Mouse (Mus musculus): ENCODE results near the gene Slc39a2. TPM values are rescaled to one million over a fixed set of nuclear protein-coding genes. Genes with fewer than 3 reads are reported as not detected.
A peak's percentile ranks its signal among the peaks of the same experiment; 100 is the strongest.
"Not testable (repeated sequence)": the region's sequence is repeated elsewhere in the genome, so short reads cannot be mapped to it uniquely, and the experiment has no call there.

Slc39a2 gene
- total and polyA plus RNA-seq, 2 experiments from 2014 or later: 0.26 TPM; not detected in 1

GRCm38 (mm10) chr14:51863603-51864002 lies 29.1 kb upstream of the Slc39a2 start:
- not testable (repeated sequence) for H3K27me3 ChIP-seq (ENCODE audit: control insufficient read depth, insufficient read depth, low read length); H3K27ac ChIP-seq (ENCODE audit: low read depth); H3K4me2 ChIP-seq (ENCODE audit: low read depth, low read length); H3K9ac ChIP-seq (replicated peaks; ENCODE audit: low read depth, low read length); H3K36me3 ChIP-seq (replicated peaks; ENCODE audit: control insufficient read depth, insufficient read depth, low read length); H3K4me1 ChIP-seq (ENCODE audit: control insufficient read depth, insufficient read depth); DNase-seq (ENCODE audit: low spot score); H3K4me3 ChIP-seq (ENCODE audit: low read depth, low read length); H3K9me3 ChIP-seq (replicated peaks; ENCODE audit: control insufficient read depth, low read length)
- WGBS: 0% methylated on average over 1 of the region's 1 CpGs
- peak; percentile 48 for TF ChIP-seq CTCF (IDR thresholded peaks at IDR 0.05; ENCODE audit: low read depth)
- ATAC-seq (ENCODE audit: insufficient read depth, low read depth): peak; percentile 55; the same call in 1 of the 2 replicates

GRCm38 (mm10) chr14:51870756-51871155 lies 21.9 kb upstream of the Slc39a2 start:
- no peaks in the 10 kb centered on the region for H3K9me3 ChIP-seq (replicated peaks; ENCODE audit: control insufficient read depth, low read length)
- H3K4me2 ChIP-seq (ENCODE audit: low read depth, low read length): no peak overlapping the region
- DNase-seq (ENCODE audit: low spot score) (no peak), ATAC-seq (ENCODE audit: insufficient read depth, low read depth) (no peak)
- no peak overlapping the region for H3K27ac ChIP-seq (ENCODE audit: low read depth)
- no peak overlapping the region for H3K9ac ChIP-seq (replicated peaks; ENCODE audit: low read depth, low read length)
- no peak overlapping the region for H3K4me3 ChIP-seq (ENCODE audit: low read depth, low read length)
- H3K4me1 ChIP-seq (ENCODE audit: control insufficient read depth, insufficient read depth): no peaks in the 10 kb centered on the region
- TF ChIP-seq CTCF (IDR thresholded peaks at IDR 0.05; ENCODE audit: low read depth) (no peak), EP300 (IDR thresholded peaks at IDR 0.05; ENCODE audit: low read depth) (no peak)
- no peaks in the 10 kb centered on the region for H3K27me3 ChIP-seq (ENCODE audit: control insufficient read depth, insufficient read depth, low read length)
- 42% methylated on average over 2 of the region's 2 CpGs for WGBS
- H3K36me3 ChIP-seq (replicated peaks; ENCODE audit: control insufficient read depth, insufficient read depth, low read length): no peaks in the 10 kb centered on the region

- 61% methylated on average over 9 of the region's 9 CpGs for WGBS
- H3K9me3 ChIP-seq (replicated peaks; ENCODE audit: control insufficient read depth, low read length): no peaks in the 10 kb centered on the region
- H3K9ac ChIP-seq (replicated peaks; ENCODE audit: low read depth, low read length): no peak overlapping the region
- H3K4me3 ChIP-seq (ENCODE audit: low read depth, low read length): no peak overlapping the region
- no peaks in the 10 kb centered on the region for H3K27me3 ChIP-seq (ENCODE audit: control insufficient read depth, insufficient read depth, low read length)
- TF ChIP-seq EP300 (IDR thresholded peaks at IDR 0.05; ENCODE audit: low read depth) (no peak), CTCF (IDR thresholded peaks at IDR 0.05; ENCODE audit: low read depth) (no peak)
- no peaks in the 10 kb centered on the region for H3K4me1 ChIP-seq (ENCODE audit: control insufficient read depth, insufficient read depth)
- ATAC-seq (ENCODE audit: insufficient read depth, low read depth) (no peak), DNase-seq (ENCODE audit: low spot score) (no peak)
- H3K27ac ChIP-seq (ENCODE audit: low read depth): no peak overlapping the region
- H3K4me2 ChIP-seq (ENCODE audit: low read depth, low read length): no peak overlapping the region
- H3K36me3 ChIP-seq (replicated peaks; ENCODE audit: control insufficient read depth, insufficient read depth, low read length): no peaks in the 10 kb centered on the region
These were observed 20.9 kb upstream of the Slc39a2 start for GRCm38 (mm10) chr14:51871741-51872140.

- WGBS: 69% methylated on average over 3 of the region's 3 CpGs
- Histone ChIP-seq H3K27me3 (ENCODE audit: control insufficient read depth, insufficient read depth, low read length) (no peaks in the 10 kb centered on the region), H3K4me2 (ENCODE audit: low read depth, low read length) (no peak overlapping the region), H3K27ac (ENCODE audit: low read depth) (no peak overlapping the region), H3K9ac (replicated peaks; ENCODE audit: low read depth, low read length) (no peak overlapping the region), H3K36me3 (replicated peaks; ENCODE audit: control insufficient read depth, insufficient read depth, low read length) (no peaks in the 10 kb centered on the region), H3K9me3 (replicated peaks; ENCODE audit: control insufficient read depth, low read length) (no peaks in the 10 kb centered on the region), H3K4me3 (ENCODE audit: low read depth, low read length) (no peak overlapping the region), H3K4me1 (ENCODE audit: control insufficient read depth, insufficient read depth) (no peaks in the 10 kb centered on the region)
- DNase-seq (ENCODE audit: low spot score) (no peak), ATAC-seq (ENCODE audit: insufficient read depth, low read depth) (no peak)
- no peak for TF ChIP-seq EP300 (IDR thresholded peaks at IDR 0.05; ENCODE audit: low read depth)
These were observed 15.2 kb upstream of the Slc39a2 start for GRCm38 (mm10) chr14:51877517-51877916.

- 3% methylated on average over 4 of the region's 4 CpGs for WGBS
- Histone ChIP-seq H3K4me3 (ENCODE audit: low read depth, low read length) (peak overlapping the region; percentile 78), H3K4me2 (ENCODE audit: low read depth, low read length) (peak overlapping the region; percentile 95), H3K4me1 (ENCODE audit: control insufficient read depth, insufficient read depth) (peaks cover 7% of the 10 kb centered on the region; the same call in 1 of the 2 replicates), H3K9ac (replicated peaks; ENCODE audit: low read depth, low read length) (0 out of 2 replicates have a peak overlapping the region, but pooled peaks have one; percentile 48), H3K9me3 (replicated peaks; ENCODE audit: control insufficient read depth, low read length) (no peaks in the 10 kb centered on the region), H3K36me3 (replicated peaks; ENCODE audit: control insufficient read depth, insufficient read depth, low read length) (peaks cover 21% of the 10 kb centered on the region), H3K27ac (ENCODE audit: low read depth) (peak overlapping the region; percentile 76), H3K27me3 (ENCODE audit: control insufficient read depth, insufficient read depth, low read length) (no peaks in the 10 kb centered on the region)
- ATAC-seq (ENCODE audit: insufficient read depth, low read depth): peak; percentile 48; the same call in 1 of the 2 replicates
- peak; percentile 70 for TF ChIP-seq CTCF (IDR thresholded peaks at IDR 0.05; ENCODE audit: low read depth)
- TF ChIP-seq EP300 (IDR thresholded peaks at IDR 0.05; ENCODE audit: low read depth): peak; percentile 39; the same call in 1 of the 2 replicates
- DNase-seq (ENCODE audit: low spot score): peak; percentile 79
These were observed 9.1 kb upstream of the Slc39a2 start for GRCm38 (mm10) chr14:51883527-51884030.

- H3K9me3 ChIP-seq (replicated peaks; ENCODE audit: control insufficient read depth, low read length): no peaks in the 10 kb centered on the region
- TF ChIP-seq EP300 (IDR thresholded peaks at IDR 0.05; ENCODE audit: low read depth): no peak
- TF ChIP-seq CTCF (IDR thresholded peaks at IDR 0.05; ENCODE audit: low read depth): no peak
- no peaks in the 10 kb centered on the region for H3K27me3 ChIP-seq (ENCODE audit: control insufficient read depth, insufficient read depth, low read length)
- peaks cover 7% of the 10 kb centered on the region; the same call in 1 of the 2 replicates for H3K4me1 ChIP-seq (ENCODE audit: control insufficient read depth, insufficient read depth)
- H3K4me2 ChIP-seq (ENCODE audit: low read depth, low read length): peak overlapping the region; percentile 95
- peak overlapping the region; percentile 48 for H3K9ac ChIP-seq (replicated peaks; ENCODE audit: low read depth, low read length)
- H3K27ac ChIP-seq (ENCODE audit: low read depth): peak overlapping the region; percentile 76
- DNase-seq (ENCODE audit: low spot score) (peak; percentile 36), ATAC-seq (ENCODE audit: insufficient read depth, low read depth) (0 out of 2 replicates have a peak, but pooled peaks have one; percentile 1)
- WGBS: under 1% methylated on average over 14 of the region's 14 CpGs
- peaks cover 26% of the 10 kb centered on the region for H3K36me3 ChIP-seq (replicated peaks; ENCODE audit: control insufficient read depth, insufficient read depth, low read length)
- peak overlapping the region; percentile 78 for H3K4me3 ChIP-seq (ENCODE audit: low read depth, low read length)
These were observed 8.6 kb upstream of the Slc39a2 start for GRCm38 (mm10) chr14:51884031-51884544.

Measured in heart, postnatal 0 days (tissue).